ENCODE assay signal across 17 mouse cellular contexts in the genomic region with DNA sequence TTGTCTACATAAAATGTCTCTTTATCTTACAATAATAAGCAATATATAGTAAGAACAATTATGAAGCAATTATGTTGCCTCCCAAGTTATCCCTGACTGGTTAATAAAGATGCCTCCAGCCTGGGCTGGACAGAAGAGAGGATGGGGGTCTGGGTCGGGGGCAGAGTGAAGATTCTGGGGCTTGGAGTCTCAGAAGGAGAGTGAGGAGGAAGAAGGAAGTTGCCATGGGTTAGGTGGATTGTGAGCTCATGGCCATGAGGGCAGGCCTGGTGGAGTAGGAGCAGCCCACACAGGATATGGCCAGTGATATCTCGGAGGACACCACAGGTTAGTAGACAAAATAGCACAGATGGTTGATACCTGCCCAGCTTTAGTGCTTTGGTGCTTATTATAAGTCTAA. TPM values are rescaled to one million over a fixed set of nuclear protein-coding genes. Genes with fewer than 3 reads are reported as not detected.
"Had no signal": no experiment of that assay in that cellular context is flagged by ENCODE, and none has a peak within 500 bp of the region (broad histone marks: within the 10 kb centered on the region; RNA-seq: fewer than 3 reads in every experiment).

No protein-coding gene starts in this region.

- H3K4me3 ChIP-seq: neural tube, embryonic 13.5 days; neural tube, embryonic 15.5 days; stomach, embryonic 15.5 days had no signal

- DNase-seq: retina, postnatal 1 day; right cerebral cortex, adult 18-20 months; right cerebral cortex, postnatal 14 days; right cerebral cortex, postnatal 25 days; right cerebral cortex, postnatal 4 days; spleen, adult 18-20 months; thymus, adult 18-20 months; thymus, adult 2 months; thymus, postnatal 14 days; thymus, postnatal 25 days; thymus, postnatal 36 days; thymus, postnatal 4 days had no signal

- H3K9ac ChIP-seq: neural tube, embryonic 13.5 days; neural tube, embryonic 15.5 days; stomach, embryonic 15.5 days had no signal

- H3K27ac ChIP-seq: neural tube, embryonic 13.5 days; neural tube, embryonic 15.5 days; stomach, embryonic 15.5 days; stomach, postnatal 0 days had no signal

- H3K36me3 ChIP-seq: stomach, embryonic 15.5 days had no signal

RNA-seq across cellular contexts. Expression of a gene that starts 12.2 kb away (rescaled TPM):
- total RNA-seq: neutrophil, adult 5-6 weeks had no signal

RNA-seq across cellular contexts. Expression of a gene that starts 28.8 kb away (rescaled TPM):
- total RNA-seq: neutrophil, adult 5-6 weeks had no signal
